Mouse (Mus musculus): Measurements from ENCODE around the gene Psph. TPM values are rescaled to one million over a fixed set of nuclear protein-coding genes. Genes with fewer than 3 reads are reported as not detected.

Gene Psph
- polyA plus RNA-seq, 1 experiment from 2014 or later, result 20.8 TPM

DNA sequence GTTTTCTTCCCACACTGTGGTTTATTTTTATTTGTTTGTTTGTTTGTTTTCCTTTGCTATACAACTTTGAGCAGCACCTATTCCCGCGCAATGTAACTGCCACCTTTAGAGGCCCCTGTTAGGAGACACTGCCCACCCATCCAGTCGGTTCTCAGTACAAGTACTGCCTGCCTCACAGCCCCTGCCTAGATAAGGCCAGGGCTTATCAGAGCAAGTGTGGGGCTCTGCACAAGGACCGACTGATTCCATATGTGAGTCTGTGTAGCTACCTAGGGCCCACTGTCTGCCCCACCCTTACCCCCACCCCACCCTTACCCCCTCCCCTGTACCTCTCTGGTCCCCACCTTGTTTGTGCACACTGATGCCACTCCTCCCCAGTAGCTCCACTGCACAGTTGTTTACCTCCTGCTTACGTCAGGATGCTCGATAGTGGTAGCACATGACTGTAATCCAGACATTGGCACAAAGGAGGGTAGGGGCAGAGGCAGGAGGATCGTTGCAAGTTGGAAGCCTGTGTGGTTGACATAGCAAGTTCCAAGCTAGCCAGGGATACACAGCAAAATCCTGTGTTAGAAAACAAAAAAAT, 44.3 kb downstream of the Psph start:
- no peak overlapping the region for H3K9ac ChIP-seq (replicated peaks; ENCODE audit: low read depth)
- no peaks in the 10 kb centered on the region for H3K4me1 ChIP-seq (ENCODE audit: insufficient read depth, low read depth, low read length)
- TF ChIP-seq EP300 (IDR thresholded peaks at IDR 0.05) (no peak), CTCF (IDR thresholded peaks at IDR 0.05) (no peak)
- no peaks in the 10 kb centered on the region for H3K27me3 ChIP-seq (replicated peaks; ENCODE audit: insufficient read depth, low read length)
- H3K4me3 ChIP-seq (ENCODE audit: low read depth, low read length), result no peak overlapping the region
- H3K27ac ChIP-seq (ENCODE audit: low read length), result no peak overlapping the region
- H3K36me3 ChIP-seq (ENCODE audit: insufficient read depth, low read length), result peaks cover 14% of the 10 kb centered on the region; the same call in 1 of the 2 replicates
- H3K4me2 ChIP-seq (replicated peaks; ENCODE audit: low read depth, low read length), result no peak overlapping the region
- no peaks in the 10 kb centered on the region for H3K9me3 ChIP-seq (ENCODE audit: low read length)
- WGBS, result 65% methylated on average over 7 of the region's 7 CpGs
- no peak for DNase-seq (ENCODE audit: low spot score)
- ATAC-seq, result no peak

DNA sequence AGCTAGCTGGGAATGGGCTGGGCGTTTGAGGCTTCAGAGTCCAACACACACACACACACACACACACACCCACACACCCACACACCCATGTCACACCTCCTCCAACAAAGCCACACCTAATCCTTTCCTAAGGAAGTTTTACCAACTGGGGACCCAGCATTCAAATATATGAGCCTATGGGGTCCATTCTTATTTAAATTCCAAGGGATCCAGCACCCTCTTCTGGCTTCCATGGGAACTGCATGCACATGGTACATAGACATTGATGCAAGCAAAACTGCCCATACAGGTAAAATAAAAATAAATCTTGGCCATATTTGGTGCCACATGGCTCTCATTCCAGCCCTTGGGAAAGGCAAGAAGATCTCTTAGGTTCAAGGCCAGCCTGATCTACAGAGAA, 46.3 kb downstream of the Psph start:
- ATAC-seq, result no peak
- WGBS, result 100% methylated on average over 1 of the region's 1 CpGs
- H3K36me3 ChIP-seq (ENCODE audit: insufficient read depth, low read length), result peaks cover 8% of the 10 kb centered on the region; the same call in 1 of the 2 replicates

DNA sequence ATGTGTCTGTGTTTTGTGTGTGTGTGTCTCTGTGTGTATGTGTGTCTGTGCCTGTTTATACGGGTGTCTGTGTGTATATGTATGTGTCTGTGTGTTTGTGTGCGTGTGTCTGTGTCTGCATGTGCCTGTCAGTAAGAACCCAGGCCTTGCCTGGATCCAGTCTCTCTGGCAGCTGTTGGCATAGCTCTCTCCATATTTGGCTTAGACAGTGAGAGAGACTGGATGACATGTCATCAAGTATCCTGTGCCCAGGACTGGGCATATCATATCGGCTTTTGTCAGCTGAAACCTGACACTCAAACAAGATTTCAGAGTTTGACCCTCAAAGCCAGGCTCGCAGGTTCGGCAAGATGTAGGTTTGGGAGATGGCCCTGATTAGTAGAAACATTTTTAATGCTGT, 56.2 kb downstream of the Psph start:
- Histone ChIP-seq H3K9ac (replicated peaks; ENCODE audit: low read depth) (no peak overlapping the region), H3K4me2 (replicated peaks; ENCODE audit: low read depth, low read length) (no peak overlapping the region)
- no peak for ATAC-seq

More for the DNA sequence above, 46.3 kb downstream of the Psph start:
- H3K4me2 ChIP-seq (replicated peaks; ENCODE audit: low read depth, low read length), result no peak overlapping the region
- no peaks in the 10 kb centered on the region for H3K4me1 ChIP-seq (ENCODE audit: insufficient read depth, low read depth, low read length)
- no peak overlapping the region for H3K9ac ChIP-seq (replicated peaks; ENCODE audit: low read depth)
- H3K4me3 ChIP-seq (ENCODE audit: low read depth, low read length), result no peak overlapping the region
- H3K27me3 ChIP-seq (replicated peaks; ENCODE audit: insufficient read depth, low read length), result no peaks in the 10 kb centered on the region
- peak; percentile 37 for DNase-seq (ENCODE audit: low spot score)
- no peaks in the 10 kb centered on the region for H3K9me3 ChIP-seq (ENCODE audit: low read length)
- TF ChIP-seq EP300 (IDR thresholded peaks at IDR 0.05), result no peak
- TF ChIP-seq CTCF (IDR thresholded peaks at IDR 0.05), result peak; percentile 77
- no peak overlapping the region for H3K27ac ChIP-seq (ENCODE audit: low read length)

DNA sequence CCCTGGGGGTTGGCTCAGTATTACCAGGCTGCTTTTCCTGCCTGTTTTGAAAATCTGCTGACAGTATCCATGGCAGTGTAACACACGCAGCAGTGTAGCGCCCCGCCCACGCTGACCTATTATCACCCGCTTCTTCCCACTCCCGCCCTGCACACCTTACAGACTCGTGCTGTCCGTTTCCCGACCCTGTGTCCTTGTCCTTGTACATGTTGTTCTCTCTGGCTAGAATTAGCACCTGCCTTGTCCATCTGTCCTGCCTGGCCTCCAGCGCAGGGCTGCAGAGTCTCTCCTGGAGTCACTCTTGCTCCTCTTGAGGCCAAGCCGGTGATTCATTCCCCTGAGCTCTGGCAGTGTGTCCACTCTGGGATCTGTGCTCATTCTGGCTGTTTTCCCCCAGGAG, 56.9 kb downstream of the Psph start:
- ATAC-seq, result peak; percentile 41

More for the DNA sequence above, 56.2 kb downstream of the Psph start:
- no peak for TF ChIP-seq CTCF (IDR thresholded peaks at IDR 0.05)
- TF ChIP-seq EP300 (IDR thresholded peaks at IDR 0.05), result no peak
- DNase-seq (ENCODE audit: low spot score), result no peak
- H3K36me3 ChIP-seq (ENCODE audit: insufficient read depth, low read length), result no peaks in the 10 kb centered on the region
- H3K4me1 ChIP-seq (ENCODE audit: insufficient read depth, low read depth, low read length), result peaks cover 10% of the 10 kb centered on the region
- no peak overlapping the region for H3K4me3 ChIP-seq (ENCODE audit: low read depth, low read length)
- no peaks in the 10 kb centered on the region for H3K9me3 ChIP-seq (ENCODE audit: low read length)
- no peak overlapping the region for H3K27ac ChIP-seq (ENCODE audit: low read length)
- no peaks in the 10 kb centered on the region for H3K27me3 ChIP-seq (replicated peaks; ENCODE audit: insufficient read depth, low read length)
- 60% methylated on average over 5 of the region's 5 CpGs for WGBS

GRCm38 (mm10) chr5:129729286-129729685, 58.0 kb downstream of the Psph start:
- H3K4me2 ChIP-seq (replicated peaks; ENCODE audit: low read depth, low read length), result 0 out of 2 replicates have a peak overlapping the region, but pooled peaks have one; percentile 2
- no peak overlapping the region for H3K9ac ChIP-seq (replicated peaks; ENCODE audit: low read depth)
- no peak for TF ChIP-seq EP300 (IDR thresholded peaks at IDR 0.05)
- TF ChIP-seq CTCF (IDR thresholded peaks at IDR 0.05), result no peak
- no peaks in the 10 kb centered on the region for H3K36me3 ChIP-seq (ENCODE audit: insufficient read depth, low read length)
- H3K4me3 ChIP-seq (ENCODE audit: low read depth, low read length), result no peak overlapping the region
- DNase-seq (ENCODE audit: low spot score) (peak; percentile 24), ATAC-seq (no peak)
- no peak overlapping the region for H3K27ac ChIP-seq (ENCODE audit: low read length)
- 18% methylated on average over 11 of the region's 11 CpGs for WGBS
- peaks cover 10% of the 10 kb centered on the region for H3K4me1 ChIP-seq (ENCODE audit: insufficient read depth, low read depth, low read length)
- H3K27me3 ChIP-seq (replicated peaks; ENCODE audit: insufficient read depth, low read length), result no peaks in the 10 kb centered on the region
- H3K9me3 ChIP-seq (ENCODE audit: low read length), result no peaks in the 10 kb centered on the region

More for the DNA sequence above, 56.9 kb downstream of the Psph start:
- TF ChIP-seq CTCF (IDR thresholded peaks at IDR 0.05), result no peak
- no peak for TF ChIP-seq EP300 (IDR thresholded peaks at IDR 0.05)
- H3K36me3 ChIP-seq (ENCODE audit: insufficient read depth, low read length), result no peaks in the 10 kb centered on the region
- H3K27ac ChIP-seq (ENCODE audit: low read length), result no peak overlapping the region; the same call in 1 of the 2 replicates
- H3K9ac ChIP-seq (replicated peaks; ENCODE audit: low read depth), result 0 out of 2 replicates have a peak overlapping the region, but pooled peaks have one; percentile 2
- peaks cover 10% of the 10 kb centered on the region for H3K4me1 ChIP-seq (ENCODE audit: insufficient read depth, low read depth, low read length)
- H3K4me3 ChIP-seq (ENCODE audit: low read depth, low read length), result no peak overlapping the region
- no peak overlapping the region for H3K4me2 ChIP-seq (replicated peaks; ENCODE audit: low read depth, low read length)
- H3K9me3 ChIP-seq (ENCODE audit: low read length), result no peaks in the 10 kb centered on the region
- DNase-seq (ENCODE audit: low spot score), result peak; percentile 32
- 50% methylated on average over 11 of the region's 11 CpGs for WGBS
- no peaks in the 10 kb centered on the region for H3K27me3 ChIP-seq (replicated peaks; ENCODE audit: insufficient read depth, low read length)

- no peak overlapping the region for H3K9ac ChIP-seq (replicated peaks; ENCODE audit: low read depth)
- WGBS, result 84% methylated on average over 3 of the region's 3 CpGs
- H3K4me2 ChIP-seq (replicated peaks; ENCODE audit: low read depth, low read length), result no peak overlapping the region
- peaks cover 10% of the 10 kb centered on the region for H3K4me1 ChIP-seq (ENCODE audit: insufficient read depth, low read depth, low read length)
- no peak for TF ChIP-seq CTCF (IDR thresholded peaks at IDR 0.05)
- no peak overlapping the region for H3K4me3 ChIP-seq (ENCODE audit: low read depth, low read length)
- ATAC-seq (no peak), DNase-seq (ENCODE audit: low spot score) (no peak)
- no peaks in the 10 kb centered on the region for H3K27me3 ChIP-seq (replicated peaks; ENCODE audit: insufficient read depth, low read length)
- H3K9me3 ChIP-seq (ENCODE audit: low read length), result no peaks in the 10 kb centered on the region
- no peak overlapping the region for H3K27ac ChIP-seq (ENCODE audit: low read length)
- no peaks in the 10 kb centered on the region for H3K36me3 ChIP-seq (ENCODE audit: insufficient read depth, low read length)
Observed at GRCm38 (mm10) chr5:129726784-129727183, 60.5 kb downstream of the Psph start.

All from lung, postnatal 0 days (tissue).